Mouse (Mus musculus): ENCODE measurements around the gene Alg9.

- TF ChIP-seq CTCF (IDR thresholded peaks at IDR 0.05; ENCODE audit: low read depth) (no peak), EP300 (optimal IDR thresholded peaks at IDR 0.05) (no peak)
Observed at GRCm38 (mm10) chr9:50832162-50832561, 57.3 kb downstream of the Alg9 start.
